Mouse (Mus musculus): ENCODE measurements around the gene Zswim3.

DNA sequence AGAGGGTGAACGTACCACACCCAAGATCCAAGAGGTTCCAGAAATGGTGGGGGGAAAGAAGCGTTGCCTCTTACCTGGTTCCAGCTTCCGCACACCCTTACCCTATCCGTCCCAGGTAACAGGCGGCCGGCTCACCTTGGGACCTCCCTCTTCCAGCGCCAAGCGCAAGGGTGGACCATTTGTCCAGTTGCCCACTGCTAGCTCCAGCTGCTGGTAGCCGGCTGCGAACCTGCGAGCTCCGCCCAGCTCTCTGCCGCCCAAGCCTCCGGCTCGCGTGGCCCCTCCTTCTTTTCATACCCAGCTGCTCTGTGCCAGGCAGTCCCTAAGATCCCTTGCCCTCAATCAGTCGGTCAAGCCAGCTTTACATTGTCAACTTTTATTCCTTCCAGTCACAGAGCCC, 28.1 kb upstream of the Zswim3 start:
- TF ChIP-seq CTCF (IDR thresholded peaks at IDR 0.05; ENCODE audit: extremely low read depth, insufficient read length, insufficient replicate concordance, low read depth, low read length) = no peak
- TF ChIP-seq POLR2A (IDR thresholded peaks at IDR 0.05; ENCODE audit: low read depth, low read length) = no peak

Data from small intestine, adult 2 months (tissue).